Mouse (Mus musculus) naive thymus-derived CD4-positive, alpha-beta T cell, adult 2 months (primary cell): ENCODE data around the gene Meis1.

Source experiments
- DNase-seq: peaks from one replicate; pipeline ENCODE4 v3.0.0-alpha.2; 2011; ENCODE audit warnings: low read depth

Gene Meis1

DNA sequence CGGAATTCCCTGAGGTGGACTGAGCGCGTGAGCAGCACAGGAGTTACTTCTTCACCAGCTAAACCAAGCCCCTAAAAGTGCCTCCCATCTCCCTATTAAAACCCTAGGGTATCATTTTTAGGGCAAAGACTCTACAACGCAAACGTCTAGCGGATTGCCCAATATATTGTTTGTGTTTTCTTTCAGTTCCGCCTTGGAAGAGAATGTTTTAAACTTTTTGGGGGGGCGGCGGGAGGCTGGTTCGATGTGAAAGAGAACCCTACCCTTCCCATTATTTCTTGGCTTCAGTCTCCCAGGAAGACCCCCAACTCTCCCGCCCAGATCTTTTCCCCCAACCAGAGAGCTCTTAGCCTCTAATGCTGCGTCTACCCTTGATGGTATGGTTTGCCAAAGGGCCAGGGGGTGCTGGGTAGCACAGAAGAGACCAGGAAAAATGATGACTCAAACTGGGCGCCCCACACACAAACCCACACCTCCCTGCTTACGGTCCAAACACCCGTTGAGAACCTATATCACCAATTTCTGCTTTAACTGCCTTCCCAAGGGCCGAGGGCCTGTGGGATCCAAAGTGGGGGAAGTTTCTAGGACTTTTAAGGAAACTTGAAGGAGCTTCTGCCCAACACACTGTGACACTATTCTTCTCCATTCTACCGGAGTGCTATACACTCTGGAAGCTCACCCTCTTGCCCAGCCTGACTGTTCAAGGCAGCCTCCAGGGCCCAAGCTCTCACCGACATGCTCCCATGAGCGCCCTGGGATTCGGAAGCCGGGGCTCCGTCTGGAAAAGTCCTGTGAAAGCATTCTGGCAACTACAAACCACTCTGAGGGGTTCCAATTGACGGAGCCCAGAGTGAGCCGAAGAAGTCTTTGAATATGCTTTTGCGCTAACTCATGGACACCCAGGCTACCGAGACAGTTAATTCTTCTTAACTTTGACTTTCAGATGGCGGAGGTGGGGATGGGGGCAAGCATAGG lies 142.6 kb downstream of the Meis1 start:
- DNase-seq, result no peak

DNA sequence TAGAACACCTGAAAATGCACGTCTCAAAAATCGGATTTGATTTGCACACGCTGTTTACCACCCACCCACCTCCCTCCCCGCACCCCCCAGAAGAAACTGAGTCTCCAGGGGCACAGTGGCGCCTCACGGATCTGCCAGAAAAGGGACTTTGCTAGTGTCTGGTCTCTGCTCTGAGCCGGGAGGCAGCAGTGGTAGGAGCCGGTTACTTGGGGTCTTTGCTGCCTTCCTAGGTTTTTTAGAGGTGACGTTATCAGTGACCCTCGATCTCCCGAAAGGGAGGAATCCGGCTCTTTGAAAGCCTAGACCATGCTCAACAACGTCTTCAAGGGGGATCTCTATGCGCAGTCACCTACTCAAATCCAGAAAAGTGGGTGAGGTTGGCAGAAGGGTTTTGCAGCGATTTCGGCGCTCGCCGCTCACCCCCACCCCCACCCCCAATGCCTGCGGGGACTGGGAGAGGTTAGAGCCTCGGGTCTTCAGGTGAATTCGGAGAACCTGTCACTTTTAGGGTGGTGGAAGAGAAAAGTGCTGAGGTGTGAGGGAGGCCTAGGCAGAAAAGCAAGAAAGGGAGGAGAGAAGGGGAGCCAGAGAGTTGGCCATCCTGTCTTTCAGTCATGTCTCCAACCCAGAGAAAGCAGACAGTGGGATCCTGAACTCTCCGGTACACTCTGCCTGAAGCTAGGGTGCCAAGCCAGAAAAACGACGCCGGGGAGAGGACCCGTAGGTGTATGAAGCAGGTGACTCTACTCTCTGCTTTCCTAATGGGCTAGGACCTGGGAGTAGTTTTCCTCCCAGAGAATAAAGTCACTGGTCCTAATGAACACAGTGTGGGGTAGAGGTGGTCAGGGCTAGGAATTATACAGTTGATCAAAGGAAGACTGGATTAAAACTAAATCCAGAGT lies 143.5 kb downstream of the Meis1 start:
- DNase-seq, result no peak

DNA sequence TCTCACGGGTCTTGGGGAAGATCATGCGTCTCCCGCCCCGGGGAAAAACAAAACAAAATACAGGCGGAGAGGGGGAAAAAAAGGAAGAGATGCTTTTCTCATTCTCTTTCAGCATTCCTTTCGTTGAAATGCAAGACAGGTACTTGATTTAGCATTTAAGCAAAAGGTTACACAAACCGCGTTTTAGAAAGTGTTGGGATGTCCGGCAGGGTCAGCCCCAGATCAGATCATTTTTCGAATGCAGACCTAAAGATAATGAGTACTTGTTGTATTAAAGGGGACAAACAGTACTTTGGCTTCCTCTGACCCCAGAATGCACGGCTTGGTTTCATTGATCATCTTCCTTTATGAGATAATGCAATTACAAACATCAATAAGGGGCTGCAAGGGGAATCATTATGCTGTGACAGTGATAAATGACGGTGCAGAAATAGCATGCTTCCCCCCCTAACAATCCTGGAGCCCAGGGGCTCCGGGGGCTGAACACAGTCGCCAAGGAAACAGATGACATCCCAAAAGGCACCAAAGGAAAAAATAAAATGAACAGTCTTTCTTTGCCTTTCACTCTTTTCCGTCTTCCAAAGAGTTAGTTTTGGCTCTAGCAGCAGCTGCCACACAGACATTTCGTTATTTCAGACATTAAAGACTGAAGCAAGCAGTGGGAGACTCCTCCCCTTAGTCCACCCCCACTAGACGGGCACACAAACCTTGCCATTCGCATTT lies 144.3 kb downstream of the Meis1 start:
- DNase-seq, result no peak

DNA sequence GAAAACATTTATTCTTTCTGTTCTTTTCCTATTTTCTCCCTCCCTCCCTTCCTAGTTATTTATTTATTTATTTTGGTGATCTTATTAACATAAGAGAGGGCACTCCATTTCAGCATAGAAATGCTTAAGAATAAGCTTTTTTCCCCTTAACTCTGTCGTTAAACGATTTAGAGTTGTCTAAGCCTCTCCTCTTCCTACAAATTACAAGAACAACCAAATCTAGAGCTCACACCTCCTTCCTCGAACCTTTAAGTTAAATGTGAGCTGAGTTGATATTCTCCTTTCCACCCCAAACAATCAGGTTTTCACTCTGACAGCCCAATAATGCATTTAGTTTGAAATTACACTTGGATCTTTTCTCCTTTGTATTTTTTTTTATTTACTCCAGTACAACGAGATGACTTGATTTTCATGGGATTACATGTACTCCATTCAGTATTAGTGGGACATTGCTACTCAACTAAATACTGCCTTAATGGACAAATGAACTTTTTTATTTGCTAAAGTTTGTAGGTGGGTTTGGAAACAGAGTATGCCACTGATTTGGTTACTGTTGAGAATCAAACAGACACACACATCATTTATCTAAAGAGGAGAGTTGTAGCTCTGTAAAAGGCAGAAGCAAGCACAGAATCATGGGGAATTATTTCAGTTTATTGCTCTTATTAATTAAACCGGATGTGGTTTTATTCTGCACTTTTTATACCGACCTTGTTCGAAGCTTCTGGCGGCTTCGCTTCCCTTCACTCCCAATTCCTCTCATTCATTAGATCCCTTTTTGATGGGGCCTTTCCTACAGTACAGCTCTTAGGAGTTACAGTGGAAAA lies 145.1 kb downstream of the Meis1 start:
- DNase-seq, result no peak

DNA sequence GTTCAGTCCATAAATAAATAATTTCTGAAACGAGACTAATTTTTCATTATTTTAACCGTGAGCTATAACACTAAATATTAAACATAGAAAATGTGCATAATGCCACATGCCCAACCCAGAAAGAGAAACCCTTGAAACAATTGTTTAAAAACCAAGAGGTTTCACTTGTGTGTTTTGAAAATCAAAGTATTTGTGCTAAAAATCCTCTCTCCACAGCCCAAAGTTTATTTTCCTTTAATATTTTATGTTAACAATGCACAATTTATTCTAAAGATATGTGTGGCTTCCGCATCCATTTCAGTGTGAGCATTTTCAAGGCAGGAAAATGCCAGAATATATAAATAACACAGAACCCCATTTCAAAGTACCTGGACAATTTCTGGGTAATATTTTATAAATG lies 146.0 kb downstream of the Meis1 start:
- DNase-seq, result no peak

DNA sequence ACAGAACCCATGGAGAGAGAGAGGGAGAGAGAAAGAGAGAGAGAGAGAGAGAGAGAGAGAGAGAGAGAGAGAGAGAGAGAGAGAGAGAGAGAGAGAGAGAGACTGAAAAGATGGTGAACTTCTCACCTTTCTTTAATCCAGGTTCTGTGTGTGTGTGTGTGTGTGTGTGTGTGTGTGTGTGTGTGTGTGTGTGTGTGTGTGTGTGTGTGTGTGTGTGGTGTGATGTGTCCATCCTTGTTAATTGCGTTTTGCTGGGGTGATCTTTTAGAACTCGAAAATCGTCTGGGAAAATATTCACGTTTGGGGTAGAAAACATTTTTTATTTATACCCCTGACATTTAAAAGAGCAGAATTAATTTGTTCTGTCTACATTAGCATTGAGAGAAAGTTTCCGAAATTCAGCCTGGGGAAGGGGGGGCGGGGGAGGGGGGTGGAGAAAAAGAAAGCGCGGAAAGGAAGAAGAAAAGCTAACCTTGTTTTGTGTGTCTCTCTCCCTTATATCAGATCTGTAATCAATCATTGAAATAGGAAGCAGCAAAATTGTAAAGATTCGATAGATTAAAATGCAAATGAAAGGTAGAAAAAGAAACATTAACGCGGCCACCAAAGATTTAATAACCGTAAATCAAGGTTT lies 146.6 kb downstream of the Meis1 start:
- no peak for DNase-seq

DNA sequence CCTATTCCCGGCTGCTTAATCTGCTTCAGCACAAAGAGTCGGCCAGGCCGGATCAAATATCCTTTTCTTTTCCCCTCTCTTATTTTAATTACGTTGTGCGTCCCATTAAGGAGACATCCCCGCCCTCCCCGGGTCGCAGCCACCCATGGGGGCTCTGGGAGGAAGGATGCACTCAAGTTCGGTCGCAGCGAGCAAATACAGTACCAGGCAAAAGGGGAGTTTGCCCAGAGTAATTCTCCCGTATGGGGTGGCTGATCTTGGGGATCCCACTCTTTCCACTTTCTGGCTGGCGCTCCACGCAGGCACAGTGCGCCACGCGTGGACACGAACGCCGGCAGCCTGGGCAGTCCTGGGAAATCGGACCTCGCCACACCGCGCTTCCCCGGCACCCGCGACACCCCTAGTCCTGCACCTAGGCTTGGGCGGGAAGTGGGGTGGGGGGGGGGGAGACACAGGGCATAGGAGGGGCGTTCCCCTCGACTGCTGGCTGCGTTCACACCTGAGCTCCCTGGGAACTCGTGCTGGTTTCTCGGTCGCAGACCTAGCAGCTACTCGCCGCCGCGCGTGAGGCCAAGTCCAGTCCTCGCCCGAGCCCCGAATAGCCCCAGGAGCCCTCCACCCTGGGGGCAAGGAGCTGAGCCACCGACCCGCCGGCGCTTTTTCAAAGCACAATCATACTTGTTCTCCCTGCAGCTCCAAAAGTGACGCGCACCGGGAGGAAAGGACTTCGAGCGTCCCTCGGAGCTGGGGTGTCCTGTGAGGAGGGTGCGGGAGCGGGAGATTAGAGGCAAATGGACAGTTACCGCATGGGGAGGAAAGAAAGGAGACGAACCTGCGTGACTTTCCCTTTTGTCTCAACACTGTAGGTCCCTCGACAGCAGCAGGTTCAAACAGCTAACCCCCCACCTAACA lies 147.4 kb downstream of the Meis1 start:
- no peak for DNase-seq

DNA sequence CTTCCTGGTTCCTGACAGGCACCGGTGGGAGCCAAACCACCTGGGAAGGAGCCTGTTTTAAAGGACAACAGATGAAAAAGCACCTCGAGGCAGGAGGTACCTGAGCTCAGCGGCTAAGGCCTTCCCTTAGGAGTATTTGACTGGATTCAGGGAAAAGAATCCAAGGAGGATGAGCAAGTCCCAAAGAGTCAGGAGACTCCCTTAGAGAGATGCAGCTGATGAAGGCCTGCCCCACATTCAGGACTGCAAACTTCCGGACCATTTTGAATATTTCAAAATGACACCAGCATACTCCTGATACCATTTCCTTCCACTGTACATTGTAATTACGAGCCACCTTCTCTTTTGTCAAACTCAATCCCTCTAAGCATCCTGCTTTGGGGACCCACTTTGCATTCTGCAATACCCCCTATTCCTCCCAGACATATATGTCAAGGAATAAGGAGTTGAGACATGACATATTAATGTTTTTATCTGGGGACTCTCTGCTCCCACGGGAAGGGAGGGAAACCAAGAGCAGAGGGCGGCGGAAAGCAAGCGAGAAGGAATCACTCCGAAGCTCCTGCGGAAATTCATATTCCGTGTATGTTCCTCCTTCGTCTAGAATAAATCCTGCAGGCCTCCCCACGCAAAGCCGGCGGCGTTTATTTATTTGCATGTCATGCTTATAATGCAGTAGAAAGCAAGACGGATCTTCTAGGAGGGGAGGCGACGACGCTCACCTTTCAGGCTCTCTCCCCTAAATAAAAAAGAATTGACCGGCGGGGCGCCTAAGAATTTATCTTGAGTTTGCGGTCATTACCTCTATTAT lies 148.5 kb downstream of the Meis1 start:
- DNase-seq, result no peak

DNA sequence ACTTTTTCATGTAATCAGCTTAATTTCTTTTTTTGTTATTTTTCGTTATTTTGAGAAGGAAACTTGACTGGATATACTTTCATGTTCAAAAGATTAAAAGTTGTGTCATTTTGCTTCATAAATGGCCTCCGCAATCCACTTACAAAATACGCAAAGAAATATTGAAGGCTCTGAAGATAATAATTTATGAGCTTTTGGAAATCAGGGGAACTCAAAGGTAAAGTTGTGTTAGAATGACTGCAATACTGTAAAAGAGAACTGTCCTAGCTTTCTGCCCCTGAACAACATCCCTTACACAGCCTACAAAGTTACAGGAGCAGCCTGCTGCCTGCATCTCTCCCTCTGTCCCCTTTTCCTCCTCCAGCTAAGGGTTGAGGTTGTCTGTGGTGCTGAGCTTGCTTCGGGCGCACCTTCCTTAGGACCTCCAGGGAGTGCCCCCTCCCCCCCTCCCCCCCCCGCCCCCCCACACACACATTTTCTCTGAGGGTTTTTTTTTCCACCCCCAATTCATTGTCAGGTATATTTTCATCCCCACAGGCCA lies 149.3 kb downstream of the Meis1 start:
- no peak for DNase-seq

DNA sequence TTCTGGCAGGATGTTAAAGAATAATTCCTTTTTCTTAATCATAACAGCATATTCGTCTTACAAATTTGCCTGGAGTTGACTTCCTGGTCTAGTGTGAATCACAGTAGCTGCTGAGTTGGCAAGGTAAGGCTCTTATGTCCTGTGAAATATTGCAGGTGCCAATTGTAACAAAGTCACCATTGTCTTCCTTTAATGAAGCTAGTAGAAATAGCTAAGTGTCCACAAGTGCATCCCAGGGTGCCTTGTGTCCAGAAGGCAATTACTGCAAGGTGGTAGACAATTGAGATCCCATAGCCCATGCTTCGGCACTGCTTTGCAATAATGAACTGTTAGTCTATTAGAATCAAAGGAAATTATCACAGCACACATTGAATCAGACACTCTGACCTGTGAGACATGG lies 151.1 kb downstream of the Meis1 start:
- no peak for DNase-seq

DNA sequence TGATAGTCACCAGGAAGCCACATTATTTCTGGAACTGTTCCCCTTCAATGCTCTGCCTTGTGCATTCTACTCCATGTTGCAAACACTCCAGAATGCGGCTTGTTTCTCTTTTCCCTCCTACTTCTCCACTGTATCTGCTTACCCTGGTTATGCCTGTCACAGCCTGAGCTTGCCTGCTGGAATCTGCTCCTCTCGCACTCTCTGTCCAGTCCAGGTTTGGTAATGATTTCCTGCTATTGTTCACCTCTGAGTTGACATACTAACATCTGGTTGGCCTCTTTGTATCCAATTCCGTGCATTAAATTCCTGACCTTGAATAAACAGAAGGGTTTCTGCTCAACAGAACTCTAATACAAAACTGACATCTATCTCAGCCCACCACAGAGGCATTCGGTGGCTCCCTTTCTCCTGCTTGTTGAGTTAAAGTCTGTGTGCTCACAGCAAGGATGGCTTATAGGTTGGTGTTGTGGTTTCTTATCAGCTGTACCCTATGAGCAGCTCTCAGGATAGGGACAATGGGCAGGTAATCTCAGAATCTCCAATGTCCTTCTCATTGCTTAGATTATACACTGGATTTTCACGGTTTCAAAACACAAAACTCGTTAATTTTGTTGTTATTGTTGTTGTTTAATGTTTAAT lies 152.5 kb downstream of the Meis1 start:
- no peak for DNase-seq

DNA sequence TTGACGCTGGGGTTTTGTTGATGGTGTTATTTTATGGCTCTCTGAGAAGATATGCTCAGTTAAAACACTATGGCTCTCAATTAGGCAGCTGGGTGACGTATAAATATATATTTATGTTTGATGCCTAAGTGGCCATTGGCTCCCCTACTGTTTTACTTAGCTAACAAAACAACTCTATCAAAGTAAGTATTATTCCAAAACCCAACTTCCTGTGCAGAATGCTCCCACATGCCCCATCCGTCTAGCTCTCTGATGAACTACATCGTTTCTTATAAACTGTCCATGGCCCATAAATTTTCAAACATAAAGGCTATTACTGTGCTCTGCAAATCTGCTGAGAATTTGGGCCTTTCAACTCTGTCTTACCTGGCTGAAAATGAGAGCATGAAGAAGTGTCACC lies 168.0 kb downstream of the Meis1 start:
- DNase-seq, result no peak

DNA sequence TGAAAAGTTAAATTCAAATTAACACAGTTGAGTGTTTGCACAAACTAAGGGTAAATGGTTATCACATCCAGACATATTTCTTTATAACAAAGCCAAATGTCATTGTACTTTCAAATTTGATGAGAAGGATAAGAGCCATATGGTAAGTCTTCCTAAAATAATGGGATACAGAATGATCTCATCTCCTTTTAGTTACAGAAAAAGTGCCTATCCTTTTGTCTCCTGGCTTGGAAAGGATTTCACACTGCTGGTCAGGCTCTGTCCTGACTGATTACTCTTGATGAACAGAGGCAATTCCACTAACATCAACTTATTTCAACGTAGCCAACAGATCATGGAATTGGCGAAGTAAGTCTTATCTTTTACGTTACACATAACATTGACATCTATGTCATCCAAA lies 171.1 kb downstream of the Meis1 start:
- DNase-seq, result no peak

DNA sequence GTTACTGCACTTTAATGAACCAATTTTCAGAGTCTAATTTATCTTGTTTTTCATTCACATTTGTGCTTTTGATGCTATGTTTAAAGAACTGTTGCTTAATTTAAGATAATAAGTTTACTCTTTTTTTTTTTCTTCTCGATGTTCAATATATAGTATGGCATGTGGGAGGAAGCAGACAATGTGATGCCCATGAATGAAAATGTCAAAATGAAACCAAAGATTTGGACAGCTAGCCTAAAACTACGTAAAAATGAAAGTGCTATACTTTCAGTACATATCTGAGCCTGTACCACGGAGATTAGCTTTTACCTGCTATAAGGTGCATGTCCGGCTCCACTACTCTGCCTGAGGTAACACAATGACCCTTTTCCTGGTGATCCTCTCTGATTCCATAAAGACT lies 172.3 kb downstream of the Meis1 start:
- no peak for DNase-seq

DNA sequence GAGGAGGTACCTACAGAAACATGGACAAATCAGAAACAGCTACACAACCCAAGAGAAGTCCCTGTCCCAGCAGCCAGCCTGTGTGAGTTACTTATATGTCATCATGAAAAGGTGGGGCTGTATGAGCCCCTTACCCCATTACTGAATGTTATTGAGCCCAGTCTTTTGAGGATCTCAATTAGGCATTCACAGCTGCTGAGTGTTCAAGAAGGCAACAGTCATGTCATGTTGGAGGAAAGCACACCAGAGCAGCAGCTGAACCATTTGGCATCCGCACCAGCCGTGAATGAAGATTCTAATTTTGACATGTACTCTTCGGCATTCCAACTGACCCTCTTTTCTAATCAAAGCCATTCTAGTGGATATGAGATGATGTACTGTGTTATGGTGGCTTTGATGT lies 172.9 kb downstream of the Meis1 start:
- no peak for DNase-seq

DNA sequence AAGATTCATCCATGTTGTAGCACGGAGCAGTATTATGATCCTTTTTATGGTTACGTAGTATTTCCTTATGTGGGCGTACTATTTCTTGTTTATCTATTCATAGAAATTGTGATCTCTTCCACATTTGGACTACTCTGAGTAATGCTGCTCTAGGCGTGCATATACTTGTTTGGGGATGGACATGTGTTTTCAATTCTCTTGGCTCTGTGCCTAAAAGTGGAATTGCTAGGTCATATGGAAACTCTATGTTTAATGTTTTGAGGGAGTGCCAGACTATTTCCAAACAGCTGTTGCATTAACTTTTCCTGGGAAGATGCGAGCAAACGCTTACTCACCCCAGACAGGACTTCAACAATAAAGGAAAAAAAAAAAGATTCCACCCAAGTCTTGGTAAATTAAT lies 173.3 kb downstream of the Meis1 start:
- no peak for DNase-seq

DNA sequence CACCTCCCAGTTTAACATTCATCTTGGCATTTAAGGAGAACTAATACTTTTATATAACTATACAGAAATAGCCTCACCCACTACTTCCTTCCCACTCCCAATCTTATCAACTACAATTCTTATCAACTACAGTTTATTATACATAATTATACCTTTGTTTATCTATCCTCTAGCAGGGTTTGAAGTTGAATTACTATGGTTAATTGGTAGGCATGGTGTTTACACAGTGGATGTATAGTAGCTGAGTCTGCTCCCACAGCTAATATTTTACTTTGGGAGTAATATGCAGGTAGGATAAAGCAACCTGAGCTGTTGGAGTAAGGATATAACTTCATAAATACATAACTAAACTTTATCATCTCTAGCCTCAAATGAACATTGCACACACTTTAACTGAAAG lies 188.7 kb downstream of the Meis1 start:
- DNase-seq, result no peak
